Comparison of ENCODE assay signal across 9 mouse cellular contexts in the genomic region with DNA sequence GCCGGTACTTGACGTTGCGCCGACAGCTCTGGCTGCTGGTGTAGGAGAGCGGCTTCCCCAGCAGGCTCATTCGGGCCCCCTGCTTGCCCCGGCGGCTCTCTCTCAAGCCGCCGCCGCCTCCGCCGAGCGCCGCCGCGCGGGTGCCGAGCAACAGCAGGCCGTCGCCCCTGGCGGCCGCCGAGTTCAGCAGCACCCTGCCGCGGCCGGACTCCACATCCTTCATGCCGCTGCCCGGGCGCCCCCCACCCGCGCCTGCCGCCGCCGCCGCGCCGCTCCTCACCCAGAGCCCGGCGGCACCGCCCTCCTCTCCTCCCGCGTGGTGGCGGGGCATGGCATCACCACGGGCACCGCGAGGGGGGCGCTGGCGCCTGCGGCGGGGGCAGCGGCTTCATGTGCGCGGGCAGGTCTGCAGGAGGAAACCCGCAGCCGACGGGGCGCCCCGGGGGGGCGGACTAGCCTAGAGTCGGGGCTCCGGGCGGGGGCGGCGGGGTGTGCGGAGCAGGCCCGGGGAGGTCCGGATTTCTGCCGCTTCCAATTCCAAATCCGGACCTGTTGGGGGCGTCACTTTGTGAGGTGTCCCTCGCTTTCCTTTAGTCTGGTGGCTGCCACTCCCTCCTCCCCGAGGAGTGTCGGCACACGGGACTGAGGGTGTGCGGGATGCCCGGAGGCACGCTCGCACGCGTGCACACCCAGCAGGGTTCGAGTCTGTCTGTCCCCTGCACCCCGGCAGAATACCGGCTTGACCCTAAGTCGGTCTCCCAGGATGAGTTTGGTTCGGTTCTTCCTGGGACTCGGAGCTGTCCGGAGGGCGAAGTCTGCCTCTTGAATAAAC. TPM values are rescaled to one million over a fixed set of nuclear protein-coding genes. Genes with fewer than 3 reads are reported as not detected.
DNase-seq lines count a peak whose midpoint lies in the region; ATAC-seq lines count a peak whose summit lies in the region.
"Had no signal": no experiment of that assay in that cellular context is flagged by ENCODE, and none has a peak within 500 bp of the region (broad histone marks: within the 10 kb centered on the region; RNA-seq: fewer than 3 reads in every experiment).

A gene (minus strand): TSS at position 692 of the 832 bp plus-strand sequence.

- no peaks in the 10 kb centered on the region for H3K36me3 ChIP-seq in embryonic facial prominence, embryonic 10.5 days (replicated peaks)
- no peaks in the 10 kb centered on the region for H3K36me3 ChIP-seq in kidney, embryonic 16.5 days (ENCODE audit: insufficient read depth, low read length)
- H3K36me3 ChIP-seq in liver, embryonic 11.5 days (ENCODE audit: control insufficient read depth, insufficient read depth, low read length), result no peaks in the 10 kb centered on the region
- H3K36me3 ChIP-seq in stomach, embryonic 16.5 days (ENCODE audit: control insufficient read depth, insufficient read depth, low read length), result no peaks in the 10 kb centered on the region

- peak within 1 kb of the TSS; percentile 83 for H3K27ac ChIP-seq in embryonic facial prominence, embryonic 10.5 days (replicated peaks)
- no peak within 1 kb of the TSS for H3K27ac ChIP-seq in kidney, embryonic 16.5 days (ENCODE audit: low read length)
- H3K27ac ChIP-seq in liver, embryonic 11.5 days (ENCODE audit: low read depth, low read length), result no peak within 1 kb of the TSS
- peak within 1 kb of the TSS; percentile 42; the same call in 1 of the 2 replicates for H3K27ac ChIP-seq in stomach, embryonic 16.5 days (ENCODE audit: low read length)

- under 1% methylated on average over 87 of the region's 89 CpGs for WGBS in embryonic facial prominence, embryonic 10.5 days
- WGBS in kidney, embryonic 16.5 days, result under 1% methylated on average over 63 of the region's 89 CpGs
- WGBS in liver, embryonic 11.5 days, result under 1% methylated on average over 62 of the region's 89 CpGs
- WGBS in stomach, embryonic 16.5 days, result under 1% methylated on average over 86 of the region's 89 CpGs

- H3K27me3 ChIP-seq in embryonic facial prominence, embryonic 10.5 days (replicated peaks; ENCODE audit: low read depth, poor library complexity, severe bottlenecking), result peaks cover 35% of the 10 kb centered on the region
- peaks cover 6% of the 10 kb centered on the region for H3K27me3 ChIP-seq in kidney, embryonic 16.5 days (ENCODE audit: insufficient read depth, low read length)
- H3K27me3 ChIP-seq in liver, embryonic 11.5 days (replicated peaks; ENCODE audit: control insufficient read depth, insufficient read depth, low read length), result peaks cover 10% of the 10 kb centered on the region
- no peaks in the 10 kb centered on the region for H3K27me3 ChIP-seq in stomach, embryonic 16.5 days (ENCODE audit: control insufficient read depth, insufficient read depth, low read length)

- peak within 1 kb of the TSS; percentile 80 for H3K4me3 ChIP-seq in embryonic facial prominence, embryonic 10.5 days
- H3K4me3 ChIP-seq in kidney, embryonic 16.5 days (ENCODE audit: low read length), result peak within 1 kb of the TSS; percentile 69
- peak within 1 kb of the TSS; percentile 70 for H3K4me3 ChIP-seq in liver, embryonic 11.5 days (ENCODE audit: low read depth, low read length)
- H3K4me3 ChIP-seq in stomach, embryonic 16.5 days (replicated peaks; ENCODE audit: low read length), result peak within 1 kb of the TSS; percentile 71

- H3K4me1 ChIP-seq in embryonic facial prominence, embryonic 10.5 days, result peaks cover 34% of the 10 kb centered on the region
- H3K4me1 ChIP-seq in kidney, embryonic 16.5 days (ENCODE audit: insufficient read depth, low read length), result peaks cover 22% of the 10 kb centered on the region; the same call in 1 of the 2 replicates
- H3K4me1 ChIP-seq in liver, embryonic 11.5 days (replicated peaks; ENCODE audit: control insufficient read depth, insufficient read depth, low read length), result peaks cover 14% of the 10 kb centered on the region
- peaks cover 6% of the 10 kb centered on the region; the same call in 1 of the 2 replicates for H3K4me1 ChIP-seq in stomach, embryonic 16.5 days (ENCODE audit: control insufficient read depth, insufficient read depth, low read length)

- peak within 1 kb of the TSS; percentile 99 for H3K4me2 ChIP-seq in kidney, embryonic 16.5 days (replicated peaks; ENCODE audit: low read depth, low read length)
- peak within 1 kb of the TSS; percentile 89 for H3K4me2 ChIP-seq in liver, embryonic 11.5 days
- H3K4me2 ChIP-seq in stomach, embryonic 16.5 days (ENCODE audit: low read depth, low read length), result peak within 1 kb of the TSS; percentile 98

- peak within 1 kb of the TSS; percentile 70 for H3K9ac ChIP-seq in kidney, embryonic 16.5 days (replicated peaks; ENCODE audit: low read length)
- H3K9ac ChIP-seq in liver, embryonic 11.5 days (ENCODE audit: low read depth, low read length), result peak within 1 kb of the TSS; percentile 64
- peak within 1 kb of the TSS; percentile 76 for H3K9ac ChIP-seq in stomach, embryonic 16.5 days (ENCODE audit: low read length)

- no peak for DNase-seq in cerebellum, adult 8-10 months
- DNase-seq in embryonic facial prominence, embryonic 10.5 days (ENCODE audit: low spot score), result peak; percentile 86
- peak; percentile 26 to 36 for DNase-seq in heart, adult 18-20 months
- DNase-seq in liver, embryonic 11.5 days (ENCODE audit: low spot score), result peak; percentile 77
- DNase-seq in natural killer cell, adult 2 months (ENCODE audit: low spot score in 2 of 2), result peak; percentile 54 to 71

- ATAC-seq in cerebellum, adult (ENCODE audit: insufficient number of reproducible peaks, low FRiP score, low TSS enrichment), result 0 out of 2 replicates have a peak, but pooled peaks have one; percentile 47
- peak; percentile 88 for ATAC-seq in kidney, embryonic 16.5 days (ENCODE audit: low FRiP score, low TSS enrichment)
- ATAC-seq in liver, embryonic 11.5 days (replicated peaks; ENCODE audit: low FRiP score), result peak; percentile 62
- peak; percentile 68; the same call in 1 of the 2 replicates for ATAC-seq in stomach, embryonic 16.5 days (ENCODE audit: insufficient read depth, low FRiP score)

- H3K9me3 ChIP-seq in embryonic facial prominence, embryonic 10.5 days, result no peaks in the 10 kb centered on the region
- H3K9me3 ChIP-seq in kidney, embryonic 16.5 days (ENCODE audit: low read length), result no peaks in the 10 kb centered on the region
- no peaks in the 10 kb centered on the region for H3K9me3 ChIP-seq in liver, embryonic 11.5 days (ENCODE audit: control insufficient read depth, low read length)
- no peaks in the 10 kb centered on the region for H3K9me3 ChIP-seq in stomach, embryonic 16.5 days (replicated peaks; ENCODE audit: control insufficient read depth, low read length)

RNA-seq across cellular contexts. Expression of the gene that starts here (rescaled TPM):
- 0.84 and 1.3 TPM in 2 replicates for polyA plus RNA-seq in embryonic facial prominence, embryonic 10.5 days (2016; fragmentation: Nextera tagmentation; extraction: Ambion mirVana)
- total RNA-seq in heart, adult 18-20 months (2021), result 1 to 10 TPM; 2.0 to 4.0 TPM
- polyA plus RNA-seq in kidney, embryonic 16.5 days (2015; fragmentation: Nextera tagmentation; extraction: Ambion mirVana), result 0.95 and 1.1 TPM in 2 replicates
- polyA plus RNA-seq in liver, embryonic 11.5 days (2014; fragmentation: Nextera tagmentation; extraction: Ambion mirVana), result 2.0 and 2.2 TPM in 2 replicates
- 1.3 and 1.5 TPM in 2 replicates for polyA plus RNA-seq in stomach, embryonic 16.5 days (2015; fragmentation: Nextera tagmentation; extraction: Ambion mirVana)
- polyA plus RNA-seq: C2C12 had no signal

Comparison
In these comparisons a context has a peak if more than half of its experiments do, and no peak if none do; other contexts are left out.
1. H3K27ac ChIP-seq: peak in embryonic facial prominence, embryonic 10.5 days (single experiment) and stomach, embryonic 16.5 days (single experiment); none in kidney, embryonic 16.5 days (single experiment) and liver, embryonic 11.5 days (single experiment).
2. Peak in every context shown above with its lines, with median percentiles within 50 percentile points of each other: ATAC-seq, H3K4me3 ChIP-seq, H3K4me2 ChIP-seq and H3K9ac ChIP-seq.